Mouse (Mus musculus) liver, postnatal 0 days (tissue): ENCODE measurements around the gene Reln.

Experiments
- CTCF ChIP-seq: sonication (generic); IDR thresholded peaks from 2 replicates; pipeline ENCODE4 v1.5.1; 2016; ENCODE audit warnings: antibody characterized with exemption, low read depth
- EP300 ChIP-seq: IDR thresholded peaks from 2 replicates; pipeline ENCODE4 v1.6.1; 2016; ENCODE audit warnings: antibody characterized with exemption, low read depth, mild to moderate bottlenecking

DNA sequence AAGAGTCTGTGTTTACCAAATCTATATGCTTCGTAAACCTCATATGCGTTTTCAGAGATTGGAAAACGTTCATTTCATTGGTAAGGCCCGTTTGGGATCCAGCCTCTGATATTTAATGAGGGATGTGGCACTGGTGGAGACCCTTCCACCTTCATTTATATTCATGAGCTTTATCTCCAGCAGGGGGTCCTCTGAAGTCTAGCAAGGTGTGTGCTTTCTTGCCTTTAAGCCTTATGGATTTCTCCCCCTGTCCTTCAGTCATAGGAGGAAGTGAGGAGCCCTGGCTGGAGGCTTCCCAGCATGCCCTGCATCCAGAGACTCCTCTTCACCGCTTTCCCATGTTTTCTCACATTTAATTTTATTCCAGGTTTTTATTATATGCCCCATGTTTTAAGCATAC lies 269.5 kb downstream of the Reln start:
- no peak for TF ChIP-seq CTCF
- no peak for TF ChIP-seq EP300
